ENCODE assay signal across 8 mouse cellular contexts in the genomic region with DNA sequence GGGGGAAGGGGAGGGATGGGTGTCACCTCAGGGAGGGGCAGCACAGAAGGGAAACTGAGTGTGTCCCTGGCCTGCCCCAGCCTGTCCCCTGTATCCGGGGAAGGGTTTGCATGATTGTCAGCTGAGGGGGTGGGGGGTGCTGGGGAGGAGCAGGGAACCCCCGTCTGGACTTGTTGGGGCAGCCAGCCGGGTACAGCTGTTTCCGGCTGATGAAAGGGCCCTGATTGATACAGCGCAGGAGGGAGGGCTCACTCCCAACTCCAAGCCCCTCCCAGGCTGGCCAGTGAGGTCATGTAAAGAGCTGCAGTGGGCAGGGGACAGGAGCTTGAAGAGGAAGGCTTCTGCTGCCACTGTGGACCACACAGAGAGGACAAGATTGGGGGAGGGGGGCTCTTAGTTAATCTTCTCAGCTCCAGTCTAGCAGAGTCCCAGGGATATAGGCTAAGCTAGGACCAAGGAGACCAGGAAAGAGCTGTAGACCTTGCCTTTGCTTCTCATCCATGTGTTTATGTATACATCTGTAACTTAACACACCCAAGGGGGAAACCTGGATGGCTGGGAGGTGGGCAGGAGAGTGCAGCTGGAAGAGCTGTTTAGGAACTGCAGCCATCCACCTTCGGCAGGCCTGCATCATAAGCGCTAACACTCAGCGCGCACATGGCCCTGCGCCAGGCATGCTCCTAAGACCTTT. TPM values are rescaled to one million over a fixed set of nuclear protein-coding genes. Genes with fewer than 3 reads are reported as not detected.
DNase-seq lines count a peak whose midpoint lies in the region; ATAC-seq and TF ChIP-seq lines count a peak whose summit lies in the region.

No protein-coding gene starts in this region.

- H3K9ac ChIP-seq in forebrain, postnatal 0 days, result no peak overlapping the region
- H3K9ac ChIP-seq in intestine, embryonic 15.5 days, result 0 out of 2 replicates have a peak overlapping the region, but pooled peaks have one; percentile 1

- TF ChIP-seq CTCF in gastrocnemius, adult 2 months (IDR thresholded peaks at IDR 0.05), result no peak
- TF ChIP-seq CTCF in forebrain, postnatal 0 days (IDR thresholded peaks at IDR 0.05; ENCODE audit: low read depth), result no peak
- TF ChIP-seq CTCF in lung, adult 2 months (IDR thresholded peaks at IDR 0.05; ENCODE audit: insufficient read depth, low read length), result no peak

- H3K4me1 ChIP-seq in forebrain, postnatal 0 days (ENCODE audit: insufficient read depth), result no peaks in the 10 kb centered on the region; the same call in 1 of the 2 replicates
- peaks cover 11% of the 10 kb centered on the region for H3K4me1 ChIP-seq in intestine, embryonic 15.5 days (replicated peaks)
- peaks cover 5% of the 10 kb centered on the region for H3K4me1 ChIP-seq in lung, adult 2 months (ENCODE audit: control insufficient read depth, insufficient read depth, low read length)

- no peaks in the 10 kb centered on the region for H3K36me3 ChIP-seq in forebrain, postnatal 0 days (ENCODE audit: insufficient read depth)
- H3K36me3 ChIP-seq in intestine, embryonic 15.5 days, result no peaks in the 10 kb centered on the region
- no peaks in the 10 kb centered on the region for H3K36me3 ChIP-seq in splenic B cell, adult 2 months (ENCODE audit: control insufficient read depth, insufficient read depth, low read length, poor library complexity, severe bottlenecking)

- DNase-seq in gastrocnemius, adult 2 months, result peak; percentile 31
- DNase-seq in gastrocnemius, postnatal 36 days, result no peak
- DNase-seq in forebrain, postnatal 0 days, result peak; percentile 52
- DNase-seq in lung, adult 2 months, result peak; percentile 61
- peak; percentile 29 for DNase-seq in splenic B cell, adult 2 months (ENCODE audit: low read depth, low spot score)
- DNase-seq in left cerebral cortex, adult 11 months (ENCODE audit: low spot score), result no peak
- DNase-seq in layer of hippocampus, adult 11-12 months (ENCODE audit: low spot score), result no peak

- 14% methylated on average over 10 of the region's 10 CpGs for WGBS in forebrain, postnatal 0 days
- WGBS in intestine, embryonic 15.5 days, result 25% methylated on average over 10 of the region's 10 CpGs
- WGBS in lung, adult 2 months, result 16% methylated on average over 10 of the region's 10 CpGs

- H3K27me3 ChIP-seq in forebrain, postnatal 0 days (ENCODE audit: insufficient read depth, low read length), result no peaks in the 10 kb centered on the region
- no peaks in the 10 kb centered on the region for H3K27me3 ChIP-seq in intestine, embryonic 15.5 days (replicated peaks)
- no peaks in the 10 kb centered on the region for H3K27me3 ChIP-seq in splenic B cell, adult 2 months (ENCODE audit: control insufficient read depth, insufficient read depth, low read length, poor library complexity, severe bottlenecking)

- ATAC-seq in forebrain, postnatal 0 days, result peak; percentile 72
- peak; percentile 82 for ATAC-seq in intestine, embryonic 15.5 days

- TF ChIP-seq POLR2A in lung, adult 2 months (IDR thresholded peaks at IDR 0.05; ENCODE audit: borderline replicate concordance, extremely low read depth, low read depth, low read length), result no peak

- intact Hi-C loops in gastrocnemius, adult 2 months (cut with DNase I), result no loop called here
- intact Hi-C loops in gastrocnemius, postnatal 36 days (cut with DNase I), result no loop called here

- no peak overlapping the region for H3K4me3 ChIP-seq in gastrocnemius, adult 2 months
- H3K4me3 ChIP-seq in forebrain, postnatal 0 days (ENCODE audit: low read depth, low read length), result no peak overlapping the region
- H3K4me3 ChIP-seq in intestine, embryonic 15.5 days (replicated peaks), result no peak overlapping the region
- H3K4me3 ChIP-seq in lung, adult 2 months (replicated peaks; ENCODE audit: extremely low read depth, low read depth, low read length), result no peak overlapping the region

- H3K4me2 ChIP-seq in forebrain, postnatal 0 days (ENCODE audit: low read depth), result no peak overlapping the region
- H3K4me2 ChIP-seq in intestine, embryonic 15.5 days (replicated peaks), result peak overlapping the region; percentile 24

- H3K9me3 ChIP-seq in forebrain, postnatal 0 days (ENCODE audit: low read length), result no peaks in the 10 kb centered on the region
- no peaks in the 10 kb centered on the region for H3K9me3 ChIP-seq in intestine, embryonic 15.5 days

- H3K27ac ChIP-seq in gastrocnemius, adult 2 months, result no peak overlapping the region
- no peak overlapping the region; the same call in 1 of the 2 replicates for H3K27ac ChIP-seq in forebrain, postnatal 0 days (ENCODE audit: low read depth, low read length)
- peak overlapping the region; percentile 48; the same call in 1 of the 2 replicates for H3K27ac ChIP-seq in intestine, embryonic 15.5 days

RNA-seq across cellular contexts. Expression of gene Vegfa, which starts 31.3 kb away (rescaled TPM):
- total RNA-seq in gastrocnemius, adult 2 months (2021), result 100 to 1,000 TPM; 135 to 219 TPM
- 100 to 1,000 TPM; 137 to 152 TPM for total RNA-seq in gastrocnemius, postnatal 36 days (2021)
- 70.7 and 96.5 TPM in 2 replicates for total RNA-seq in forebrain, postnatal 0 days (2014; rRNA removed)
- polyA plus RNA-seq in forebrain, postnatal 0 days (2015; fragmentation: Nextera tagmentation; extraction: Ambion mirVana), result 2.0 and 2.3 TPM in 2 replicates
- 3.6 and 4.7 TPM in 2 replicates for polyA plus RNA-seq in intestine, embryonic 15.5 days (2015; fragmentation: Nextera tagmentation; extraction: Ambion mirVana)
- polyA plus RNA-seq in lung, adult 2 months (2012; rRNA removed), result 1,228 and 1,453 TPM in 2 replicates

RNA-seq across cellular contexts. Expression of gene Mrps18a, which starts 47.4 kb away (rescaled TPM):
- 100 to 1,000 TPM in 1 of 2 experiments, 10 to 100 TPM in 1; 84.2 to 104 TPM for total RNA-seq in gastrocnemius, adult 2 months (2021)
- total RNA-seq in gastrocnemius, postnatal 36 days (2021), result 10 to 100 TPM; 78.0 to 84.1 TPM
- 72.9 and 79.4 TPM in 2 replicates for total RNA-seq in forebrain, postnatal 0 days (2014; rRNA removed)
- 171 and 176 TPM in 2 replicates for polyA plus RNA-seq in forebrain, postnatal 0 days (2015; fragmentation: Nextera tagmentation; extraction: Ambion mirVana)
- polyA plus RNA-seq in intestine, embryonic 15.5 days (2015; fragmentation: Nextera tagmentation; extraction: Ambion mirVana), result 153 and 158 TPM in 2 replicates
- 41.3 and 44.9 TPM in 2 replicates for polyA plus RNA-seq in lung, adult 2 months (2012; rRNA removed)

Comparison
In these comparisons a context has a peak if more than half of its experiments do, and no peak if none do; other contexts are left out.
1. DNase-seq: peak in gastrocnemius, adult 2 months (single experiment), forebrain, postnatal 0 days (single experiment), lung, adult 2 months (single experiment) and splenic B cell, adult 2 months (single experiment); none in gastrocnemius, postnatal 36 days (0 of 2), left cerebral cortex, adult 11 months (single experiment) and layer of hippocampus, adult 11-12 months (single experiment).